Mouse (Mus musculus) central nervous system, embryonic 18 days (tissue): ENCODE data around the gene Zfp207. TPM values are rescaled to one million over a fixed set of nuclear protein-coding genes. Genes with fewer than 3 reads are reported as not detected.

ENCODE experiments used
- polyA plus RNA-seq: library from polyadenylated mRNA; depleted of rRNA; stranded (reverse); fragments of >200 nt; gene quantifications from 2 replicates; pipeline ENCODE4 v1.2.3, GENCODE M21; 2012; rRNA removed

Zfp207 gene
- polyA plus RNA-seq = 210 and 222 TPM in 2 replicates

GRCm38 (mm10) chr11:80383019-80383625 lies at the start of gene Zfp207:
Gene Zfp207, plus strand, starts transcription at chr11:80383279.

GRCm38 (mm10) chr11:80377712-80378451 lies 5.2 kb upstream of the Zfp207 start, which contains the start of gene 5730455P16Rik:
Gene 5730455P16Rik, minus strand, starts transcription at chr11:80378034.

GRCm38 (mm10) chr11:80428381-80429008 lies 45.4 kb downstream of the Zfp207 start, which contains the start of gene Psmd11:
Gene Psmd11, plus strand, starts transcription at chr11:80428615.

Other genes with a start within 250 kb of the Zfp207 start
- 12.7 and 14.0 TPM in 2 replicates for gene Tefm, start 241.1 kb upstream of the Zfp207 start, polyA plus RNA-seq
- gene Adap2, start 229.2 kb upstream of the Zfp207 start, polyA plus RNA-seq = 1.7 and 2.2 TPM in 2 replicates
- 1.8 and 2.2 TPM in 2 replicates for gene Rnf135, start 199.4 kb upstream of the Zfp207 start, polyA plus RNA-seq
- 55.7 and 56.4 TPM in 2 replicates for gene Rhot1, start 174.3 kb upstream of the Zfp207 start, polyA plus RNA-seq
- 4.9 and 5.7 TPM in 2 replicates for gene Rhbdl3, start 82.4 kb upstream of the Zfp207 start, polyA plus RNA-seq
- 20.1 and 20.2 TPM in 2 replicates for gene 5730455P16Rik, start 5.2 kb upstream of the Zfp207 start, polyA plus RNA-seq
- gene Psmd11, start 45.3 kb downstream of the Zfp207 start, polyA plus RNA-seq = 74.7 and 75.1 TPM in 2 replicates
- 309 and 376 TPM in 2 replicates for gene Cdk5r1, start 93.7 kb downstream of the Zfp207 start, polyA plus RNA-seq